Mouse (Mus musculus) testis, adult 2 months (tissue): ENCODE data around the gene Fcgr1.

Source experiments
- CTCF ChIP-seq: fragments of 200-500 bp; IDR thresholded peaks from 2 replicates; pipeline ENCODE4 v1.5.1; 2012; ENCODE audit warnings: low read depth, mild to moderate bottlenecking, inconsistent platforms, low read length, moderate library complexity; ENCODE audit not compliant: control insufficient read depth, insufficient read depth, insufficient replicate concordance
- POLR2A ChIP-seq: fragments of 200-500 bp; IDR thresholded peaks from 2 replicates; pipeline ENCODE4 v1.6.1; 2012; ENCODE audit warnings: low read depth, mild to moderate bottlenecking, inconsistent platforms, low read length, moderate library complexity; ENCODE audit not compliant: control insufficient read depth

DNA sequence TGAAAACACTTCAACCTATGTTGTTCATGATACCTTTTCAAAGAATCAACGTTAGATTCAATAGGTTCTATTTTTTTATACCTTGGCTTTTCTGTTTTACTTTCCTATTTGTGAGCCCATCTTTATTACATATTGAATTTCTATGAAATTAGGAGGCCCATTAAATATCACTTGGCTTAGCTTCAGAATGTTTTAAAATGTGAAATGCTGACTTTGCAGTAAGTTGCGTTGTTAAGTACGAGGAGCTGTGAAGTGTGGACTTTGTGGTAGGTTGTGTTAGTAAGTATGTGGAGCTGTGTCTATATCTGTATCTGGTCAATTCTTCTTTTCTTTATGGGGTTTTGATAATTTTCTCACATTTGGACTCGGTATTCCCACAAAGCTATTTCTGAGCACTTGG, 4.6 kb upstream of the Fcgr1 start:
- TF ChIP-seq CTCF (no peak), POLR2A (no peak)
